Mouse (Mus musculus) olfactory bulb, adult 2 months (tissue): ENCODE data around the gene 2310061I04Rik. TPM values are rescaled to one million over a fixed set of nuclear protein-coding genes. Genes with fewer than 3 reads are reported as not detected.
A peak's percentile ranks its signal among the peaks of the same experiment; 100 is the strongest.

ENCODE experiments used
- H3K27ac ChIP-seq: fragments of 200-500 bp; 2 replicates; pipeline ENCODE4 v1.5.1; 2012; ENCODE audit warnings: low read depth, low read length; ENCODE audit not compliant: insufficient read depth
- H3K4me1 ChIP-seq: fragments of 200-500 bp; 2 replicates; pipeline ENCODE4 v1.6.1; 2012; ENCODE audit warnings: low read length; ENCODE audit not compliant: control insufficient read depth, insufficient read depth
- H3K4me3 ChIP-seq: fragments of 200-500 bp; 2 replicates; pipeline ENCODE4 v1.5.1; 2012; ENCODE audit warnings: mild to moderate bottlenecking, low read depth, low read length, moderate library complexity; ENCODE audit not compliant: insufficient read depth
- CTCF ChIP-seq: fragments of 200-500 bp; IDR thresholded peaks from 2 replicates; pipeline ENCODE4 v1.5.1; 2012; ENCODE audit warnings: low read depth, mild to moderate bottlenecking, low read length, moderate library complexity; ENCODE audit not compliant: insufficient read depth
- POLR2A ChIP-seq: fragments of 200-500 bp; IDR thresholded peaks from 2 replicates; pipeline ENCODE4 v1.6.1; 2012; ENCODE audit warnings: mild to moderate bottlenecking, low read depth, low read length, moderate library complexity; ENCODE audit not compliant: insufficient read depth
- WGBS: fragments of 180-500 bp; shearing (Covaris S2); methylation state at CpG from one replicate; pipeline ENCODE4 v1.1.7; 2018; 5-methylcytosine and 5-hydroxymethylcytosine counted together
- polyA plus RNA-seq: library from polyadenylated mRNA; stranded (reverse); fragments of >200 nt; gene quantifications from 2 replicates; pipeline ENCODE4 v1.2.4, GENCODE M21; 2012; ENCODE audit warnings: low replicate concordance; ENCODE audit not compliant: missing spikeins, insufficient read depth, insufficient read length

Gene 2310061I04Rik
- polyA plus RNA-seq, 1 experiment: not detected

DNA sequence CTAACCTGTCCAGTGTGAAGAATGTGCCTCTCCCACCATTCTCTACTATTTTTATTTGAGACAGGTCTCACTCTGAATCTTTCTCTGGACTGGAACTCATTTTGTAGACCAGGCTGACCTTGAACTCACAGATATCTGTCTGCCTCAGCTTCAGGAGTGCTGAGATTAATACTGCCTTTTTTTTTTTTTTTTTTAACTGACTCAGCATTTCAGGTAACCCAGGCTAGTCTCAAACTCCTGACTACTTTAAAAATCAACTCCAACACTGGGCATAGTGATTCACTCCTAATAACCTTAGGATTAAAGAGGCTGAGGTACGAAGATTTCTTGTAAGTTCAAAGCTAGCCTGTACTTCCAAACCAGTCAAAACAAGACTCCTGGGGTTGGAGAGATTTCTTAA is 8.4 kb upstream of the 2310061I04Rik start:
- TF ChIP-seq POLR2A: no peak
- no peak for TF ChIP-seq CTCF
- WGBS: 90% methylated on average over 1 of the region's 1 CpGs
- H3K4me1 ChIP-seq: peaks cover 12% of the 10 kb centered on the region
- no peak overlapping the region for H3K4me3 ChIP-seq
- no peak overlapping the region for H3K27ac ChIP-seq

DNA sequence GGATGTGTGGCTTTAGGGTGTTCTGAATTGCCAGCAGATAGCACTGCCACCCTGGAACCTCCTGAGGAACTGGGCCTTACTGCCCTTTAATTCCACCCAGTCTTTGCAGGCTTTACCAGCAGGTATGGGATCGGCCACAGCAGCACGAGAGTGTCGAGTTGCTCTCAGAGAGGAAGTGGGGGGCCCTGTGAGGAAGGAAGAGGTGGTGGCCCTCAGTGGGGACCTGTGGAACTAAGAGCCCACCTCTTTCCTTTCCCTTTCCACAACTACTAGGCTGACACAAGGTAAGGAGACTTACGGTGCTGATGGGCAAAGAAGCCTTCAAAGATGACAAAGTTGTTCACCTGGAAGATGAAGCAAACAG is 6.7 kb upstream of the 2310061I04Rik start:
- TF ChIP-seq CTCF (no peak), POLR2A (no peak)
- WGBS: 83% methylated on average over 4 of the region's 4 CpGs
- Histone ChIP-seq H3K27ac (no peak overlapping the region), H3K4me3 (no peak overlapping the region), H3K4me1 (peaks cover 5% of the 10 kb centered on the region; the same call in 1 of the 2 replicates)

DNA sequence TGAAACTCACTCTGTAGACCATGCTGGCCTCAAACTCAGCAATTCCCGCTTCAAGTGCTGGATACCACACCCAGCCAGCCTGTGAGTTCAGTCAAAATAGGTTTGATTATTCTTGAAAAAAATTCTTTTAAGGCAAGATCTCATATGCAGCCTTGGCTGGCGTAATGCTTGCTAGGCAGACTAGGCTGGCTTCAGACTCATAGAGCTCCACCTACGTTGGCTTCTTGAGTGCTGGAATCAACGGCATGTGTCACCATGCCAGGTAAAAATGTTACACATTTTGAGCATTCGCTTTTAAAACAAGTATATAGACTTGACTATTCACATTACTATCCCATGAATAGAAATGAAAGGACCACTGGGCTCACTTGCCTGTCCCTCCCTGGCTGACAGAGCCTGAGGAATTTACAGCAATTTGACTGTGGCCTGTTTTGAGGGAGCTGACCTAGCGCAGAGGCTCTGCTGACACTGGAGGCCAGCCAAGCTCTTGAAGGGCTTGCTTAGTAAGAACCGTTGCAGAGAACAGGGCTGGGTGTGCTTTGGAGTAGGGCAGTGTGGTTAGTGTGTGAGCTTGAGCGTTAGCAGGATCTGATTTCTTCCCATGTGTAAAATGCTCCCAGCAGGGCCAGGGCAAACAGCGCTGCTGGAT is 6.2 kb upstream of the 2310061I04Rik start:
- peaks cover 2% of the 10 kb centered on the region; the same call in 1 of the 2 replicates for H3K4me1 ChIP-seq
- 80% methylated on average over 9 of the region's 9 CpGs for WGBS
- TF ChIP-seq CTCF: no peak
- no peak for TF ChIP-seq POLR2A
- H3K27ac ChIP-seq: no peak overlapping the region
- H3K4me3 ChIP-seq: no peak overlapping the region

DNA sequence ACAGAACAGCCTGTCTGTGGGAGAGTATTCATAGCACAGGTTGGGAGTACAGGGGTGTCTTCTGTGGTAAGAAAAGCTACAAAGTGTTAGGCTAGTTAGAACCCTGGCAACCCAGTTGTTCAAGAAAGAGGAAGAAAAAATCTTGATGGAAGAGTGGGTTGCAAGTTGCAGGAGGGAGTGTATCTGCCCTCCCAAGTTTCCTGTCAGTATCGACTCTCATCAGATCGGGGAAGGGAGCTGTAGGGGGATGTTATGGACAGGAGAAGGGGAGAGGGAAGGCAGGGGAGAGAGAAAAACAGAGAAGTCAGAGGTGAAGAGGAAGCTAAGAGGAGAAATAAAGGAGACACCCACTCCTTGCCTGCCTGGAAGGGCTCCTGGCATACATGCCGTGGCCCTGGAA is 3.4 kb upstream of the 2310061I04Rik start:
- no peak for TF ChIP-seq POLR2A
- no peak for TF ChIP-seq CTCF
- H3K4me3 ChIP-seq: no peak overlapping the region
- H3K4me1 ChIP-seq: peaks cover 10% of the 10 kb centered on the region
- 86% methylated on average over 3 of the region's 3 CpGs for WGBS
- no peak overlapping the region for H3K27ac ChIP-seq

DNA sequence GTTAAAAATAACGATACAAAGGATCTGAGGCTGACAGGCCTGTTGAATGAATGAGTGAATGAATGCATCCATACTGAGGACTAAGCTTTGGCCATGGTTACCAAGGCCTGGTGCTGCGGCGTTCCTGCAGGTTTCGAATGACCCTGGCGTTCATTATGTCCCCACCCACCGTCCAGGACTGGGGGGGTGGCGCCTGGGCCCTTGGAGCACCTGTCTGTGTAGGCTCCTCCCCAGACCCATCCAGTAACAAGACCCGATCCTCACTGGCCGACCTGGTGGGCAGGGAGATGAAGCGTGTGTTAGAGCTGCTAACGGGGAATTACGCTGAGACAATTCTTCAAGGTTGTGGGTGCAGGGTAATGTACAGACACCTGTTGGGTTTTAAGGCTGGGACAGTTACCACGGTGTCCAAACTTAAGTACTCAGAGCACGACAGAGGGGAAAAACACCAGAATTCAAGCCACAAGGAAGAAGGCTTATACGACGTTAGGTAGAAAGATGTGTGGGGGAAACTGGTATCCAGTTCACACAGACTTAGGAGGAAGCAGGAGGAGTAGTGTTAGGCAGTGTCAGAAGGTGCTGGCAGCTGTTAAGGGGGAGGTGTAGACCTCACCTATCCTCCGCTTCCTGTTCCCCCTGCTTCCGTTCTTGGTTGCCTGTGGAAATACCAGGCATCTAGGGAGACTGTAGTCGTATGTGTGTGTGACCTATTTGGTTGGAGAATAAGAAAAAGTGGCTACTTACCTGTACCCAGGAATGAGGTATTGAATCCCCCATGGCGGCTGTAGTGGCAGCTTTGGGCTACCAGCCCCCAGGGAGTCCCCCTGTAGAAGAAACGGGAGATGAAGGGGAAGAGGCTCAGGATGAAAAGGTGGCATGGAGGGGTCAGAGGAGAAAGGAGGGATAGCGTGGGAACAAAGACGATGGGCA is 678 bp upstream of the 2310061I04Rik start:
- Histone ChIP-seq H3K27ac (peak overlapping the region; percentile 7), H3K4me3 (peak overlapping the region; percentile 35), H3K4me1 (peaks cover 11% of the 10 kb centered on the region)
- 37% methylated on average over 23 of the region's 23 CpGs for WGBS
- TF ChIP-seq POLR2A (no peak), CTCF (no peak)

DNA sequence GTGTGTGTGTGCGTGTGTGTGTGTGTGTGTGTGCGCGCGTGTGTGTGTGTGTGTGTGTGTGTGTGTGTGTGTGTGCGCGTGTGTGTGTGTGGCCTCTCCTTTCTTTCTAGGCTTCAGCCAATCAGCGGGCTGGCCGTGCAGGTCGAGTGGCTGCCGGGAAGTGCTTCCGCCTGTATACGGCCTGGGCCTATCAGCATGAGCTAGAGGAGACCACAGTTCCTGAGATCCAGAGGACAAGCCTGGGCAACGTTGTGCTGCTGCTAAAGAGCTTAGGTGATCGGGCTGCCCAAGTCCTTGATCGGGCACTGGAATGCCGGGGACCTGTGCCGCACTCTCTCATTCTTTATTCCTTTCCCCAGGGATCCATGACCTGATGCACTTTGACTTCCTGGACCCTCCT is 9.5 kb downstream of the 2310061I04Rik start:
- no peaks in the 10 kb centered on the region for H3K4me1 ChIP-seq
- no peak overlapping the region for H3K27ac ChIP-seq
- no peak overlapping the region for H3K4me3 ChIP-seq
- WGBS: 82% methylated on average over 14 of the region's 17 CpGs
- TF ChIP-seq CTCF (no peak), POLR2A (no peak)

DNA sequence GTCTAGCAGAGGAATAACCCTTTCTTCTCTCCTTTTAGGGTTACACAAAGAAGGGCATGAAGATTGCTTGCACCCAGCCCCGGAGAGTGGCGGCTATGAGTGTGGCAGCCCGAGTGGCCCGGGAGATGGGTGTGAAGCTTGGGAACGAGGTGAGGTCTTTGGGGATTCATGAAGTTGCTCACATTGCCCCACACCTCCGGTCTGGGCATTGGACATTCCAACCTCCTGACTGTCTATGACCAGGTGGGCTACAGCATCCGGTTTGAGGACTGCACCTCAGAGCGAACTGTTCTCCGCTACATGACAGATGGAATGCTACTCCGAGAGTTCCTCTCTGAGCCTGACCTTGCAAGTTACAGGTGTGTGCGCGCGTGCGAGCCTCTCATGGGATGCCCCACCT is 13.5 kb downstream of the 2310061I04Rik start:
- Histone ChIP-seq H3K4me3 (no peak overlapping the region), H3K27ac (no peak overlapping the region), H3K4me1 (peaks cover 12% of the 10 kb centered on the region)
- TF ChIP-seq CTCF (no peak), POLR2A (no peak)
- WGBS: 93% methylated on average over 14 of the region's 14 CpGs

DNA sequence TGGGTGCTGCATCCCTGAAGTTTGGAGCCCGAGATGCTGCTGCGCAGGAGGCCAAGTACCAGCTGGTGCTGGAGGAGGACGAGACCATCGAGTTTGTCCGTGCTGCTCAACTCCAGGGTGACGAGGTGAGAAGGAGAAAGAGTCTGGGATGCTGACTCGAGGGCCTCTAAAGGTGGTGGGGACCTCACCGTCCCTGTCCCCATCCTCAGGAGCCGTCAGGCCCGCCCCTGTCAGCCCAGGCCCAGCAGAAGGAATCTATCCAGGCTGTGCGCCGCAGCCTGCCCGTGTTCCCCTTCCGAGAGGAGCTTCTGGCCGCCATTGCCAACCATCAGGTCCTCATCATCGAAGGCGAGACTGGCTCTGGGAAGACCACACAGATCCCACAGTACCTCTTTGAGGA is 14.3 kb downstream of the 2310061I04Rik start:
- H3K4me3 ChIP-seq: no peak overlapping the region
- 93% methylated on average over 17 of the region's 17 CpGs for WGBS
- H3K4me1 ChIP-seq: peaks cover 12% of the 10 kb centered on the region
- H3K27ac ChIP-seq: no peak overlapping the region
- TF ChIP-seq POLR2A: no peak
- no peak for TF ChIP-seq CTCF

DNA sequence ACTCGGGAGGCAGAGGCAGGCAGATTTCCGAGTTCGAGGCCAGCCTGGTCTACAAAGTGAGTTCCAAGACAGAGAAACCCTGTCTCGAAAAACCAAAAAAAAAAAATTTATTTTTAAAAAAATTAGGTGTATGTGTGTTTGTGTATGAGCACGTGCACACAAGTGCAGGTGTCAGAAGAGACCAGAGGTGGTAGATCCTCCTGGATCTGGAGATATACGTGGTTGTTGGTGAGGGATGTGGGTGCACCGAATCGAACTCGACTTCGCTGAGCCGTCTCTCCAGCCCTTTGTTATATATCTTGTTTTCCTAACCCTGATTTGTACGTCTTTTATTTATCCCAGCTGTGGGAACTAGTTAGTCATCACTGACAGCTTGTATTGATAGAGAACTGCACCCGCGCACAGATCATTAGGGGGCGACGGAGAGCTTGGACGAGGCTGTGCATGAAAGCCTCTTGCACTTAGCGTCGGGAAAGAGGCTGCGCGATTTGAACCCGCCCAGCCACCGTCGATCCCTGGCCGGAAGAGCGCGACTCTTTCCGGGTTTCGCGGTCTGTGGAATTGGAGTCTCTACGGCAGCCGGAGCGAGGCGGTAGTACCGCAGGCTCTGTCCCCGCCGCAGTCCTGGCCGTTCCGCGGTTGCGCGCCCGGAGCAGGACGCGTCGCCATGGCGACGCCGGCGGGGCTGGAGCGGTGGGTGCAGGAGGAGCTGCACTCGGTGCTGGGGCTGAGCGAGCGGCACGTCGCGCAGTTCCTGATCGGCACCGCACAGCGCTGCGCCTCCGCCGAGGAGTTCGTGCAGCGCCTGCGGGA is 17.8 kb downstream of the 2310061I04Rik start, which contains the start of gene Dhx16:
Gene Dhx16, plus strand, starts transcription at position 575 of the 813 bp plus-strand sequence.
- H3K4me3 ChIP-seq: peak within 1 kb of the TSS; percentile 94
- TF ChIP-seq POLR2A: peak; percentile 80; the same call in 1 of the 2 replicates
- peak; percentile 49 for TF ChIP-seq CTCF
- H3K4me1 ChIP-seq: peaks cover 14% of the 10 kb centered on the region
- 5% methylated on average over 66 of the region's 66 CpGs for WGBS
- H3K27ac ChIP-seq: peak within 1 kb of the TSS; percentile 60; the same call in 1 of the 2 replicates
